Mouse (Mus musculus): Measurements from ENCODE around the gene Cadm1. TPM values are rescaled to one million over a fixed set of nuclear protein-coding genes. Genes with fewer than 3 reads are reported as not detected.

Cadm1 gene
- polyA plus RNA-seq, 1 experiment from 2014 or later = 101 TPM

- Histone ChIP-seq H3K36me3 (replicated peaks) (no peaks in the 10 kb centered on the region), H3K4me1 (peaks cover 20% of the 10 kb centered on the region), H3K27me3 (ENCODE audit: poor library complexity, severe bottlenecking) (no peaks in the 10 kb centered on the region), H3K4me3 (no peak overlapping the region), H3K9me3 (no peaks in the 10 kb centered on the region), H3K27ac (no peak overlapping the region)
- no peak for DNase-seq (ENCODE audit: extremely low spot score, low spot score)
- 90% methylated on average over 10 of the region's 10 CpGs for WGBS
Measured at GRCm38 (mm10) chr9:47766342-47766741, 236.4 kb downstream of the Cadm1 start.

- no peak overlapping the region for H3K27ac ChIP-seq
- H3K27me3 ChIP-seq (ENCODE audit: poor library complexity, severe bottlenecking) = no peaks in the 10 kb centered on the region
- peaks cover 18% of the 10 kb centered on the region for H3K4me1 ChIP-seq
- no peak for DNase-seq (ENCODE audit: extremely low spot score, low spot score)
- no peaks in the 10 kb centered on the region for H3K36me3 ChIP-seq (replicated peaks)
- no peak overlapping the region for H3K4me3 ChIP-seq
- 77% methylated on average over 11 of the region's 11 CpGs for WGBS
- no peaks in the 10 kb centered on the region for H3K9me3 ChIP-seq
Measured at GRCm38 (mm10) chr9:47770836-47771235, 240.9 kb downstream of the Cadm1 start.

GRCm38 (mm10) chr9:47771953-47772352, 242.0 kb downstream of the Cadm1 start:
- peaks cover 18% of the 10 kb centered on the region for H3K4me1 ChIP-seq
- no peaks in the 10 kb centered on the region for H3K9me3 ChIP-seq
- H3K27ac ChIP-seq = no peak overlapping the region
- H3K4me3 ChIP-seq = no peak overlapping the region
- 91% methylated on average over 5 of the region's 5 CpGs for WGBS
- no peaks in the 10 kb centered on the region for H3K36me3 ChIP-seq (replicated peaks)
- no peak for DNase-seq (ENCODE audit: extremely low spot score, low spot score)
- H3K27me3 ChIP-seq (ENCODE audit: poor library complexity, severe bottlenecking) = no peaks in the 10 kb centered on the region

GRCm38 (mm10) chr9:47772750-47773149, 242.8 kb downstream of the Cadm1 start:
- H3K27me3 ChIP-seq (ENCODE audit: poor library complexity, severe bottlenecking) = no peaks in the 10 kb centered on the region
- 89% methylated on average over 6 of the region's 6 CpGs for WGBS
- H3K36me3 ChIP-seq (replicated peaks) = no peaks in the 10 kb centered on the region
- no peak overlapping the region for H3K4me3 ChIP-seq
- H3K4me1 ChIP-seq = peaks cover 22% of the 10 kb centered on the region
- DNase-seq (ENCODE audit: extremely low spot score, low spot score) = no peak
- H3K9me3 ChIP-seq = no peaks in the 10 kb centered on the region
- H3K27ac ChIP-seq = no peak overlapping the region

GRCm38 (mm10) chr9:47776941-47777919, 247.3 kb downstream of the Cadm1 start:
- DNase-seq (ENCODE audit: extremely low spot score, low spot score) = no peak
- no peaks in the 10 kb centered on the region for H3K36me3 ChIP-seq (replicated peaks)
- H3K4me1 ChIP-seq = peaks cover 31% of the 10 kb centered on the region
- no peak overlapping the region for H3K27ac ChIP-seq
- 86% methylated on average over 9 of the region's 9 CpGs for WGBS
- no peak overlapping the region for H3K4me3 ChIP-seq
- no peaks in the 10 kb centered on the region for H3K27me3 ChIP-seq (ENCODE audit: poor library complexity, severe bottlenecking)
- no peaks in the 10 kb centered on the region for H3K9me3 ChIP-seq

DNA sequence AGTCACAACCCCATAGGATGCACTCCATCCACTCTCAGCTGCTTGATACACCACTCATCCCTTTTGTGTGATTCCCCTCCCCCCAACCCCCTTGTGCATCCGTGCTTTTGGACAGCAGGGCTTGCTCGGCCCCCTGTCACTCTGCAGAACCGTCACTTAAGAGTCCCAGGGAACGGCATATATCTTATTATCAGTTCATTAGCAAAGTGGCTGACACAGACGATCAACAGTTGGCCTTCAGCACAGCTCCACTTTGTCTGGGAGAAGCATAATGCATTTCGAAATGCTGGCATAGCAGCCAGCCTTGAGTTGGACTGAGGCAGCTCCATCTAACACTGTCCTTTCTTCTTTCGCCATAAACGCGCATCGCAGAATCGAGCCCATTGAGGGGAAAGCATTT, 248.5 kb downstream of the Cadm1 start:
- H3K36me3 ChIP-seq (replicated peaks) = no peaks in the 10 kb centered on the region
- H3K4me3 ChIP-seq = no peak overlapping the region
- no peaks in the 10 kb centered on the region for H3K27me3 ChIP-seq (ENCODE audit: poor library complexity, severe bottlenecking)
- no peak for DNase-seq (ENCODE audit: extremely low spot score, low spot score)
- H3K4me1 ChIP-seq = peaks cover 35% of the 10 kb centered on the region
- no peak overlapping the region for H3K27ac ChIP-seq
- H3K9me3 ChIP-seq = no peaks in the 10 kb centered on the region
- WGBS = 65% methylated on average over 11 of the region's 11 CpGs

DNA sequence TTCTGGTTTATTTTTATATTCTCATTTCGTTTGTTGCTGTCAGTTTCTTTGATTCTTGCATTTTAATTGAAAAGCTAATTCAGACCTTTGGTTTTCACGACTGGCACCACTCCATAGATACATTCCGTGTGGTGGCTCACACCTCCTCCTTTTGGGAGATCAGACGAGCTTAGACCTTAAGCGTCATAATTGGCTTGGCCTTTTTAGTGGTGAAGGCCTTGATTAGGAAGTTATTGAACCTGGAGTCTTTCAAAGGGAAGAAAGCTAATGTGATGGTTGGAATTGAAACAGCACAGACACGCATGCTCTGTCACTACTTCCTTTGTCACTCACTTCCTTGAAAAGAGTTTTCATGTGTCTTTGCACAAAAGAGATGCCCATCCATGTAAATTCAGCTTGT, 249.3 kb downstream of the Cadm1 start:
- no peak for DNase-seq (ENCODE audit: extremely low spot score, low spot score)
- Histone ChIP-seq H3K27me3 (ENCODE audit: poor library complexity, severe bottlenecking) (no peaks in the 10 kb centered on the region), H3K9me3 (no peaks in the 10 kb centered on the region), H3K4me3 (no peak overlapping the region), H3K4me1 (peaks cover 35% of the 10 kb centered on the region), H3K27ac (no peak overlapping the region), H3K36me3 (replicated peaks) (no peaks in the 10 kb centered on the region)
- WGBS = 54% methylated on average over 6 of the region's 6 CpGs

DNA sequence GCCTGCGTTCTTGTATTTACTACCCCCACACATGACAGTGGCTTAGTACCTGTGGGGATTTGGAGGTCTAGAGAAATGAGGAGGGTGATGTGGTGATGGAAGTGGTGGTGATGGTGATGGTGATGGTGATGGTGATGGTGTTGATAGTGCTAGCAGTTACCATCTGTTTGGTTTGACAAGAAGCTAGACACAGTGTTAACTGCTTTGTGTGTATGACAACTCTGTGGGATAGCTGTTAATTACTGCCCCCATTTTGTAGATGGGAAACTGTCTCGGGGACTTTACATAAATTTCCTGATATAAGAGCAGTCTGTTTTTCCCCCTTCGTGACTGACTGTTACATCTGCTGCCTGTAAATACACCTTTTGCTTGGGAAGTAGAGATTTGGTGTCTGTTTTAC, 256.7 kb downstream of the Cadm1 start:
- DNase-seq (ENCODE audit: extremely low spot score, low spot score) = no peak
- H3K9me3 ChIP-seq = no peaks in the 10 kb centered on the region
- H3K36me3 ChIP-seq (replicated peaks) = peaks cover 22% of the 10 kb centered on the region
- WGBS = 87% methylated on average over 3 of the region's 3 CpGs
- H3K4me3 ChIP-seq = no peak overlapping the region
- H3K27me3 ChIP-seq (ENCODE audit: poor library complexity, severe bottlenecking) = no peaks in the 10 kb centered on the region
- H3K27ac ChIP-seq = no peak overlapping the region
- peaks cover 8% of the 10 kb centered on the region; the same call in 1 of the 2 replicates for H3K4me1 ChIP-seq

DNA sequence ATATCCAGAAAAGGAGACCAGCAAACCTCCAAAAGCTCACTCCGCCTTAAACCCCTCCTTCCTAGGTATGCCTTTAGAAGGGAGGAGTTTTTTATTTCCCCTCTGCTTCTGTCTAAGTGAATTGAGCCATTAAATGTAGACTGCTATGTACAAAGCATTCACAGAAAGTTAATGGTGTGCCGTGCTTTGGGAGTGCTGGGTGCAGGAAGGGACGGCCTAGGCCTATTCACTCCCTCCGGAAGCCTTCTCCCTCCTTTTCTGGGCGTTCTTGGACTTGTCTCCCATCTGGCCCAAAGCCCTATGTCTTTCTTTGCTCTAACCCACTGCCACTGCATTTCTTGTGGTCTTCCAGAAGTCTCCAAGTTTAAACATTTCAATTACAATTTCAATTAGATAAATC, 268.5 kb downstream of the Cadm1 start:
- 77% methylated on average over 5 of the region's 5 CpGs for WGBS
- Histone ChIP-seq H3K27ac (no peak overlapping the region), H3K4me3 (no peak overlapping the region), H3K36me3 (replicated peaks) (peaks cover 64% of the 10 kb centered on the region), H3K9me3 (no peaks in the 10 kb centered on the region), H3K4me1 (peaks cover 18% of the 10 kb centered on the region), H3K27me3 (ENCODE audit: poor library complexity, severe bottlenecking) (no peaks in the 10 kb centered on the region)
- no peak for DNase-seq (ENCODE audit: extremely low spot score, low spot score)

- Histone ChIP-seq H3K4me1 (peaks cover 45% of the 10 kb centered on the region), H3K27me3 (ENCODE audit: poor library complexity, severe bottlenecking) (no peaks in the 10 kb centered on the region), H3K27ac (no peak overlapping the region), H3K4me3 (no peak overlapping the region), H3K9me3 (no peaks in the 10 kb centered on the region), H3K36me3 (replicated peaks) (peaks cover 46% of the 10 kb centered on the region)
- no peak for DNase-seq (ENCODE audit: extremely low spot score, low spot score)
- WGBS = 93% methylated on average over 4 of the region's 4 CpGs
Measured at GRCm38 (mm10) chr9:47801242-47801641, 271.3 kb downstream of the Cadm1 start.

- Histone ChIP-seq H3K27me3 (ENCODE audit: poor library complexity, severe bottlenecking) (no peaks in the 10 kb centered on the region), H3K36me3 (replicated peaks) (peaks cover 41% of the 10 kb centered on the region), H3K9me3 (no peaks in the 10 kb centered on the region), H3K4me3 (no peak overlapping the region), H3K27ac (no peak overlapping the region), H3K4me1 (peaks cover 49% of the 10 kb centered on the region)
- no peak for DNase-seq (ENCODE audit: extremely low spot score, low spot score)
- 78% methylated on average over 4 of the region's 4 CpGs for WGBS
Measured at GRCm38 (mm10) chr9:47802527-47802926, 272.6 kb downstream of the Cadm1 start.

- H3K4me3 ChIP-seq = no peak overlapping the region
- peaks cover 33% of the 10 kb centered on the region for H3K36me3 ChIP-seq (replicated peaks)
- H3K27me3 ChIP-seq (ENCODE audit: poor library complexity, severe bottlenecking) = no peaks in the 10 kb centered on the region
- H3K4me1 ChIP-seq = peaks cover 45% of the 10 kb centered on the region
- H3K9me3 ChIP-seq = no peaks in the 10 kb centered on the region
- WGBS = 42% methylated on average over 13 of the region's 13 CpGs
- no peak for DNase-seq (ENCODE audit: extremely low spot score, low spot score)
- H3K27ac ChIP-seq = peak overlapping the region; percentile 58
Measured at GRCm38 (mm10) chr9:47803531-47804105, 273.6 kb downstream of the Cadm1 start.

- no peaks in the 10 kb centered on the region for H3K27me3 ChIP-seq (ENCODE audit: poor library complexity, severe bottlenecking)
- no peak overlapping the region for H3K4me3 ChIP-seq
- H3K27ac ChIP-seq = 0 out of 2 replicates have a peak overlapping the region, but pooled peaks have one; percentile 12
- peaks cover 22% of the 10 kb centered on the region for H3K36me3 ChIP-seq (replicated peaks)
- H3K4me1 ChIP-seq = peaks cover 44% of the 10 kb centered on the region
- DNase-seq (ENCODE audit: extremely low spot score, low spot score) = peak; percentile 59
- 22% methylated on average over 7 of the region's 7 CpGs for WGBS
- H3K9me3 ChIP-seq = no peaks in the 10 kb centered on the region
Measured at GRCm38 (mm10) chr9:47805658-47806057, 275.7 kb downstream of the Cadm1 start.
